Mouse (Mus musculus): ENCODE results near the gene Olfr996. TPM values are rescaled to one million over a fixed set of nuclear protein-coding genes. Genes with fewer than 3 reads are reported as not detected.
"Not testable (repeated sequence)": the region's sequence is repeated elsewhere in the genome, so short reads cannot be mapped to it uniquely, and the experiment has no call there.

The Olfr996 gene
- not detected in 2 replicates for polyA plus RNA-seq (2014; fragmentation: Nextera tagmentation; extraction: Ambion mirVana)

GRCm38 (mm10) chr2:85578915-85579314 lies at the start of gene Olfr996:
Gene Olfr996 (plus strand): TSS chr2:85579215.
- Histone ChIP-seq H3K4me2 (ENCODE audit: low read length) (no peak within 1 kb of the TSS), H3K27ac (ENCODE audit: low read depth, low read length) (no peak within 1 kb of the TSS), H3K4me1 (ENCODE audit: control insufficient read depth, insufficient read depth, low read length) (no peaks in the 10 kb centered on the region), H3K27me3 (replicated peaks; ENCODE audit: control insufficient read depth, insufficient read depth, low read length) (no peaks in the 10 kb centered on the region), H3K4me3 (ENCODE audit: low read depth, low read length) (no peak within 1 kb of the TSS), H3K9ac (ENCODE audit: low read length) (no peak within 1 kb of the TSS), H3K36me3 (ENCODE audit: control insufficient read depth, insufficient read depth, low read length) (no peaks in the 10 kb centered on the region), H3K9me3 (replicated peaks; ENCODE audit: control insufficient read depth, low read length) (no peaks in the 10 kb centered on the region)
- no peak for ATAC-seq
- no peak for DNase-seq (ENCODE audit: low spot score)

- Histone ChIP-seq H3K4me3 (ENCODE audit: low read depth, low read length) (no peak overlapping the region), H3K4me2 (ENCODE audit: low read length) (no peak overlapping the region), H3K36me3 (ENCODE audit: control insufficient read depth, insufficient read depth, low read length) (no peaks in the 10 kb centered on the region), H3K9me3 (replicated peaks; ENCODE audit: control insufficient read depth, low read length) (no peaks in the 10 kb centered on the region), H3K9ac (ENCODE audit: low read length) (no peak overlapping the region), H3K4me1 (ENCODE audit: control insufficient read depth, insufficient read depth, low read length) (no peaks in the 10 kb centered on the region), H3K27me3 (replicated peaks; ENCODE audit: control insufficient read depth, insufficient read depth, low read length) (no peaks in the 10 kb centered on the region), H3K27ac (ENCODE audit: low read depth, low read length) (no peak overlapping the region)
- no peak for ATAC-seq
- DNase-seq (ENCODE audit: low spot score), result no peak
- 95% methylated on average over 2 of the region's 2 CpGs for WGBS
Observed at GRCm38 (mm10) chr2:85532082-85532778, 46.8 kb upstream of the Olfr996 start.

- Histone ChIP-seq H3K9me3 (replicated peaks; ENCODE audit: control insufficient read depth, low read length) (no peaks in the 10 kb centered on the region), H3K36me3 (ENCODE audit: control insufficient read depth, insufficient read depth, low read length) (no peaks in the 10 kb centered on the region), H3K27me3 (replicated peaks; ENCODE audit: control insufficient read depth, insufficient read depth, low read length) (no peaks in the 10 kb centered on the region), H3K9ac (ENCODE audit: low read length) (no peak overlapping the region), H3K27ac (ENCODE audit: low read depth, low read length) (no peak overlapping the region), H3K4me3 (ENCODE audit: low read depth, low read length) (no peak overlapping the region), H3K4me2 (ENCODE audit: low read length) (no peak overlapping the region), H3K4me1 (ENCODE audit: control insufficient read depth, insufficient read depth, low read length) (no peaks in the 10 kb centered on the region)
- DNase-seq (ENCODE audit: low spot score) (no peak), ATAC-seq (no peak)
- 87% methylated on average over 1 of the region's 1 CpGs for WGBS
Observed at GRCm38 (mm10) chr2:85533934-85534333, 45.1 kb upstream of the Olfr996 start.

- ATAC-seq, result no peak
- Histone ChIP-seq H3K4me1 (ENCODE audit: control insufficient read depth, insufficient read depth, low read length) (no peaks in the 10 kb centered on the region), H3K27me3 (replicated peaks; ENCODE audit: control insufficient read depth, insufficient read depth, low read length) (no peaks in the 10 kb centered on the region), H3K36me3 (ENCODE audit: control insufficient read depth, insufficient read depth, low read length) (no peaks in the 10 kb centered on the region), H3K9ac (ENCODE audit: low read length) (no peak overlapping the region), H3K27ac (ENCODE audit: low read depth, low read length) (no peak overlapping the region), H3K9me3 (replicated peaks; ENCODE audit: control insufficient read depth, low read length) (no peaks in the 10 kb centered on the region), H3K4me3 (ENCODE audit: low read depth, low read length) (no peak overlapping the region), H3K4me2 (ENCODE audit: low read length) (no peak overlapping the region)
- WGBS, result 73% methylated on average over 1 of the region's 1 CpGs
- no peak for DNase-seq (ENCODE audit: low spot score)
Observed at GRCm38 (mm10) chr2:85554806-85555205, 24.2 kb upstream of the Olfr996 start.

GRCm38 (mm10) chr2:85560226-85560625 lies 18.8 kb upstream of the Olfr996 start:
- Histone ChIP-seq H3K27ac (ENCODE audit: low read depth, low read length) (no peak overlapping the region), H3K4me3 (ENCODE audit: low read depth, low read length) (no peak overlapping the region), H3K36me3 (ENCODE audit: control insufficient read depth, insufficient read depth, low read length) (no peaks in the 10 kb centered on the region), H3K4me1 (ENCODE audit: control insufficient read depth, insufficient read depth, low read length) (no peaks in the 10 kb centered on the region), H3K9me3 (replicated peaks; ENCODE audit: control insufficient read depth, low read length) (no peaks in the 10 kb centered on the region), H3K9ac (ENCODE audit: low read length) (no peak overlapping the region), H3K4me2 (ENCODE audit: low read length) (no peak overlapping the region), H3K27me3 (replicated peaks; ENCODE audit: control insufficient read depth, insufficient read depth, low read length) (no peaks in the 10 kb centered on the region)
- DNase-seq (ENCODE audit: low spot score) (no peak), ATAC-seq (no peak)
- 73% methylated on average over 4 of the region's 4 CpGs for WGBS

GRCm38 (mm10) chr2:85561187-85561586 lies 17.8 kb upstream of the Olfr996 start:
- WGBS, result 24% methylated on average over 4 of the region's 4 CpGs
- Histone ChIP-seq H3K27me3 (replicated peaks; ENCODE audit: control insufficient read depth, insufficient read depth, low read length) (no peaks in the 10 kb centered on the region), H3K9ac (ENCODE audit: low read length) (no peak overlapping the region), H3K9me3 (replicated peaks; ENCODE audit: control insufficient read depth, low read length) (no peaks in the 10 kb centered on the region), H3K36me3 (ENCODE audit: control insufficient read depth, insufficient read depth, low read length) (no peaks in the 10 kb centered on the region), H3K27ac (ENCODE audit: low read depth, low read length) (no peak overlapping the region), H3K4me3 (ENCODE audit: low read depth, low read length) (no peak overlapping the region), H3K4me1 (ENCODE audit: control insufficient read depth, insufficient read depth, low read length) (no peaks in the 10 kb centered on the region), H3K4me2 (ENCODE audit: low read length) (no peak overlapping the region)
- ATAC-seq, result peak; percentile 76; the same call in 1 of the 2 replicates
- peak; percentile 79 for DNase-seq (ENCODE audit: low spot score)

- not testable (repeated sequence) for H3K4me3 ChIP-seq (ENCODE audit: low read depth, low read length); DNase-seq (ENCODE audit: low spot score); H3K36me3 ChIP-seq (ENCODE audit: control insufficient read depth, insufficient read depth, low read length); H3K27me3 ChIP-seq (replicated peaks; ENCODE audit: control insufficient read depth, insufficient read depth, low read length); H3K4me1 ChIP-seq (ENCODE audit: control insufficient read depth, insufficient read depth, low read length); H3K27ac ChIP-seq (ENCODE audit: low read depth, low read length); H3K9me3 ChIP-seq (replicated peaks; ENCODE audit: control insufficient read depth, low read length); ATAC-seq; H3K4me2 ChIP-seq (ENCODE audit: low read length); H3K9ac ChIP-seq (ENCODE audit: low read length)
- WGBS, result 81% methylated on average over 2 of the region's 2 CpGs
Observed at GRCm38 (mm10) chr2:85588648-85589047, 9.6 kb downstream of the Olfr996 start, which contains the start of gene Olfr998. Gene Olfr998 (plus strand): TSS chr2:85588948.

- Histone ChIP-seq H3K4me1 (ENCODE audit: control insufficient read depth, insufficient read depth, low read length) (no peaks in the 10 kb centered on the region), H3K9ac (ENCODE audit: low read length) (no peak within 1 kb of the TSS), H3K4me2 (ENCODE audit: low read length) (no peak within 1 kb of the TSS), H3K4me3 (ENCODE audit: low read depth, low read length) (no peak within 1 kb of the TSS), H3K36me3 (ENCODE audit: control insufficient read depth, insufficient read depth, low read length) (no peaks in the 10 kb centered on the region), H3K27me3 (replicated peaks; ENCODE audit: control insufficient read depth, insufficient read depth, low read length) (no peaks in the 10 kb centered on the region), H3K9me3 (replicated peaks; ENCODE audit: control insufficient read depth, low read length) (no peaks in the 10 kb centered on the region), H3K27ac (ENCODE audit: low read depth, low read length) (no peak within 1 kb of the TSS)
- no peak for DNase-seq (ENCODE audit: low spot score)
- ATAC-seq, result no peak
- 83% methylated on average over 1 of the region's 1 CpGs for WGBS
Observed at GRCm38 (mm10) chr2:85611803-85612202, 32.8 kb downstream of the Olfr996 start, which contains the start of gene Olfr1000. Gene Olfr1000 (minus strand): TSS chr2:85611903.

Data from forebrain, embryonic 14.5 days (tissue).